Mouse (Mus musculus) hindbrain, postnatal 0 days (tissue): ENCODE data around the gene Krt88. TPM values are rescaled to one million over a fixed set of nuclear protein-coding genes. Genes with fewer than 3 reads are reported as not detected.

ENCODE experiments used
- ATAC-seq: fragments of 200-750 bp; cut with Nextera tagmentation; 2 replicates; pipeline ENCODE4 v1.8.0; 2017; ENCODE audit warnings: mild to moderate bottlenecking, moderate TSS enrichment, moderate library complexity
- DNase-seq: peaks from one replicate; pipeline ENCODE4 v3.0.0-alpha.2; 2015; ENCODE audit warnings: low spot score
- H3K27ac ChIP-seq: fragments of 300-500 bp; sonication (generic); 2 replicates; pipeline ENCODE4 v1.5.1; 2014; ENCODE audit warnings: mild to moderate bottlenecking
- H3K27me3 ChIP-seq: fragments of 300-500 bp; sonication (generic); 2 replicates; pipeline ENCODE4 v1.6.1; 2014; ENCODE audit warnings: low read length, mixed read lengths; ENCODE audit not compliant: insufficient read depth
- H3K36me3 ChIP-seq: fragments of 300-500 bp; sonication (generic); 2 replicates; pipeline ENCODE4 v1.6.1; 2014; ENCODE audit warnings: low read length, mixed read lengths; ENCODE audit not compliant: insufficient read depth
- H3K4me1 ChIP-seq: fragments of 300-500 bp; sonication (generic); 2 replicates; pipeline ENCODE4 v1.6.1; 2014; ENCODE audit warnings: antibody characterized with exemption, low read length, mixed read lengths; ENCODE audit not compliant: insufficient read depth
- H3K4me2 ChIP-seq: fragments of 300-500 bp; sonication (generic); 2 replicates; pipeline ENCODE4 v1.6.1; 2014; ENCODE audit warnings: low read depth, mild to moderate bottlenecking, low read length, moderate library complexity, mixed read lengths
- H3K4me3 ChIP-seq: fragments of 300-500 bp; sonication (generic); 2 replicates; pipeline ENCODE4 v1.5.1; 2014; ENCODE audit warnings: low read length
- H3K9ac ChIP-seq: fragments of 300-500 bp; sonication (generic); replicated peaks from 2 replicates; pipeline ENCODE4 v1.6.1; 2014; ENCODE audit warnings: mild to moderate bottlenecking, low read length, moderate library complexity, mixed read lengths
- H3K9me3 ChIP-seq: fragments of 300-500 bp; sonication (generic); 2 replicates; pipeline ENCODE4 v1.6.1; 2016; ENCODE audit warnings: low read length, mixed read lengths
- CTCF ChIP-seq: IDR thresholded peaks from 2 replicates; pipeline ENCODE4 v1.5.1; 2016; ENCODE audit warnings: antibody characterized with exemption, control low read depth, low read depth
- WGBS: fragments of 180-500 bp; shearing (Covaris S2); extraction: QIAGEN DNeasy Blood & Tissue Kit; methylation state at CpG from one replicate; pipeline ENCODE4 v1.1.7; 2014; 5-methylcytosine and 5-hydroxymethylcytosine counted together
- polyA plus RNA-seq: library from polyadenylated mRNA; unstranded; fragments of >200 nt; fragmentation: Nextera tagmentation; extraction: Ambion mirVana; gene quantifications from 2 replicates; pipeline ENCODE4 v1.2.1, GENCODE M21; 2015
- total RNA-seq: library from RNA; depleted of rRNA; stranded (reverse); fragments of >200 nt; gene quantifications from 2 replicates; pipeline ENCODE4 v1.2.3, GENCODE M21; 2014; rRNA removed

Gene Krt88
- total RNA-seq (not detected in 2 replicates), polyA plus RNA-seq (0.16 TPM in 1 of 2 replicates, not detected in the other)

- ATAC-seq = no peak
- no peak within 1 kb of the TSS for H3K27ac ChIP-seq
- no peak within 1 kb of the TSS for H3K9ac ChIP-seq
- WGBS = 65% methylated on average over 2 of the region's 2 CpGs
- no peaks in the 10 kb centered on the region for H3K9me3 ChIP-seq
- TF ChIP-seq CTCF = no peak
- no peaks in the 10 kb centered on the region for H3K27me3 ChIP-seq
- no peaks in the 10 kb centered on the region for H3K4me1 ChIP-seq
- H3K4me2 ChIP-seq = no peak within 1 kb of the TSS
- H3K36me3 ChIP-seq = no peaks in the 10 kb centered on the region
- H3K4me3 ChIP-seq = no peak within 1 kb of the TSS
- DNase-seq = no peak
Observed at GRCm38 (mm10) chr15:101447444-101447843, at the start of gene Krt88. Krt88 (plus strand) TSS chr15:101447744.

GRCm38 (mm10) chr15:101398269-101398668 lies 49.3 kb upstream of the Krt88 start:
- Histone ChIP-seq H3K27ac (no peak overlapping the region), H3K9me3 (no peaks in the 10 kb centered on the region), H3K36me3 (no peaks in the 10 kb centered on the region), H3K27me3 (no peaks in the 10 kb centered on the region), H3K4me3 (no peak overlapping the region), H3K4me2 (no peak overlapping the region), H3K9ac (no peak overlapping the region), H3K4me1 (0 out of 2 replicates have a peak, but pooled peaks cover 3% of the 10 kb centered on the region)
- TF ChIP-seq CTCF = no peak
- DNase-seq (no peak), ATAC-seq (no peak)
- WGBS = 78% methylated on average over 8 of the region's 8 CpGs

- DNase-seq = no peak
- Histone ChIP-seq H3K36me3 (no peaks in the 10 kb centered on the region), H3K4me2 (no peak within 1 kb of the TSS), H3K27ac (no peak within 1 kb of the TSS), H3K4me3 (no peak within 1 kb of the TSS), H3K9ac (no peak within 1 kb of the TSS), H3K9me3 (no peaks in the 10 kb centered on the region), H3K27me3 (0 out of 2 replicates have a peak, but pooled peaks cover 5% of the 10 kb centered on the region), H3K4me1 (0 out of 2 replicates have a peak, but pooled peaks cover 3% of the 10 kb centered on the region)
- no peak for TF ChIP-seq CTCF
- no peak for ATAC-seq
- 59% methylated on average over 2 of the region's 2 CpGs for WGBS
Observed at GRCm38 (mm10) chr15:101410775-101411174, 36.8 kb upstream of the Krt88 start, which contains the start of gene Krt7. Krt7 (plus strand) TSS chr15:101411043.

GRCm38 (mm10) chr15:101412188-101412587 lies 35.4 kb upstream of the Krt88 start:
- Histone ChIP-seq H3K9me3 (no peaks in the 10 kb centered on the region), H3K4me3 (no peak overlapping the region), H3K27ac (no peak overlapping the region), H3K4me1 (0 out of 2 replicates have a peak, but pooled peaks cover 3% of the 10 kb centered on the region), H3K4me2 (no peak overlapping the region), H3K9ac (no peak overlapping the region), H3K27me3 (0 out of 2 replicates have a peak, but pooled peaks cover 5% of the 10 kb centered on the region), H3K36me3 (no peaks in the 10 kb centered on the region)
- DNase-seq = no peak
- TF ChIP-seq CTCF = no peak
- WGBS = 23% methylated on average over 31 of the region's 31 CpGs
- ATAC-seq = no peak

- Histone ChIP-seq H3K4me3 (no peak overlapping the region), H3K4me2 (no peak overlapping the region), H3K27ac (no peak overlapping the region), H3K27me3 (0 out of 2 replicates have a peak, but pooled peaks cover 5% of the 10 kb centered on the region), H3K9me3 (no peaks in the 10 kb centered on the region), H3K9ac (no peak overlapping the region), H3K4me1 (0 out of 2 replicates have a peak, but pooled peaks cover 3% of the 10 kb centered on the region), H3K36me3 (no peaks in the 10 kb centered on the region)
- WGBS = 66% methylated on average over 7 of the region's 7 CpGs
- DNase-seq (no peak), ATAC-seq (no peak)
- TF ChIP-seq CTCF = peak; percentile 17; the same call in 1 of the 2 replicates
Observed at GRCm38 (mm10) chr15:101413916-101414635, 33.5 kb upstream of the Krt88 start.

GRCm38 (mm10) chr15:101414807-101415565 lies 32.6 kb upstream of the Krt88 start:
- 45% methylated on average over 11 of the region's 11 CpGs for WGBS

More at GRCm38 (mm10) chr15:101414807-101415565, 32.6 kb upstream of the Krt88 start:
- DNase-seq (no peak), ATAC-seq (no peak)
- Histone ChIP-seq H3K27me3 (0 out of 2 replicates have a peak, but pooled peaks cover 5% of the 10 kb centered on the region), H3K4me2 (no peak overlapping the region), H3K27ac (no peak overlapping the region), H3K9me3 (no peaks in the 10 kb centered on the region), H3K4me1 (0 out of 2 replicates have a peak, but pooled peaks cover 3% of the 10 kb centered on the region), H3K4me3 (no peak overlapping the region), H3K36me3 (no peaks in the 10 kb centered on the region), H3K9ac (no peak overlapping the region)
- no peak for TF ChIP-seq CTCF
